Mouse (Mus musculus) heart, adult 2 months (tissue): ENCODE measurements at regions not wholly inside any gene's neighbourhood (a gene's known extent, or its start where the extent isn't known, plus 50 kb on each side); places are given as distances from the start of the nearest gene placed in this dataset.

Experiments
- DNase-seq, 2 experiments: peaks; one replicate each; pipeline ENCODE4 v3.0.0; 2021
- H3K27ac ChIP-seq: fragments of 200-600 bp; 2 replicates; pipeline ENCODE4 v1.8.1; 2022
- H3K27me3 ChIP-seq: fragments of 200-500 bp; 2 replicates; pipeline ENCODE4 v1.6.1; 2012; ENCODE audit warnings: mild to moderate bottlenecking, low read length, inconsistent platforms, mixed read lengths; ENCODE audit not compliant: control insufficient read depth, insufficient read depth
- H3K36me3 ChIP-seq: fragments of 200-500 bp; 2 replicates; pipeline ENCODE4 v1.6.1; 2012; ENCODE audit warnings: low read length, inconsistent platforms; ENCODE audit not compliant: control insufficient read depth, insufficient read depth
- H3K4me1 ChIP-seq: fragments of 200-500 bp; 2 replicates; pipeline ENCODE4 v1.6.1; 2011; ENCODE audit warnings: low read length; ENCODE audit not compliant: control insufficient read depth, insufficient read depth
- H3K4me3 ChIP-seq: fragments of 200-600 bp; 2 replicates; pipeline ENCODE4 v1.8.1; 2022
- H3K79me2 ChIP-seq: fragments of 200-500 bp; replicated peaks from 2 replicates; pipeline ENCODE4 v1.6.1; 2012; ENCODE audit warnings: mild to moderate bottlenecking, inconsistent platforms, low read length, moderate library complexity, mixed read lengths; ENCODE audit not compliant: control insufficient read depth, insufficient read depth
- H3K9ac ChIP-seq: fragments of 200-500 bp; 2 replicates; pipeline ENCODE4 v1.6.1; 2012; ENCODE audit warnings: low read depth, mild to moderate bottlenecking, control low read depth, inconsistent platforms, low read length, mixed read lengths
- CTCF ChIP-seq: fragments of 200-600 bp; IDR thresholded peaks from 2 replicates; pipeline ENCODE4 v1.8.1; 2022; ENCODE audit warnings: antibody characterized with exemption, mild to moderate bottlenecking, moderate library complexity
- EP300 ChIP-seq: fragments of 200-500 bp; IDR thresholded peaks from 2 replicates; pipeline ENCODE4 v1.6.1; 2011; ENCODE audit warnings: low read depth, low read length, control low read depth; ENCODE audit not compliant: insufficient read depth
- POLR2A ChIP-seq: fragments of 200-500 bp; IDR thresholded peaks from 2 replicates; pipeline ENCODE4 v1.6.1; 2011; ENCODE audit warnings: mild to moderate bottlenecking, low read depth, low read length, control low read depth; ENCODE audit not compliant: insufficient read depth
- WGBS: fragments of 180-500 bp; shearing (Covaris S2); methylation state at CpG from one replicate; pipeline ENCODE4 v1.1.7; 2018; 5-methylcytosine and 5-hydroxymethylcytosine counted together
- intact Hi-C: fragments of 180-260 bp; cut with DNase I; formaldehyde crosslinking; loops from one replicate; pipeline ENCODE4 v1.15.1; 2025

DNA sequence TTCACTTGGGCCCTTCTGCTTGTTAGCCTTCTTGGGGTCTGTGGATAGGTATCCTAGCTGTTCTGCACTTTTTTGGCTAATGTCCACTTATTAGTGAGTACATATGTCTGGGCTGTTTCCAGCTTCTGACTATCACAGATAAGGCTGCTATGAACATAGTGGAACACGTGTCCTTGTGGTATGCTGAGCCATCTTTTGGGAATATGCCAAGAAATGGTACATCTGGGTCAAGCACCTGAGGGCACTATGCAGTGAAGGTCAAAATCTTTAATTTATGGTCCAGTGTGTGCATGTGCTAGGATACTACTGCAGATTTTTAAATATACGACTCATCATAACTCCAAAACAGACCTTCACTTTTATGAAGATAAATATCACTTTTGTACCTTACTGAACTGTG lies 196.3 kb downstream of the Ptbp2 start:
- no peak overlapping the region for H3K9ac ChIP-seq
- H3K27me3 ChIP-seq = no peaks in the 10 kb centered on the region
- H3K4me3 ChIP-seq = no peak overlapping the region
- H3K4me1 ChIP-seq = no peaks in the 10 kb centered on the region
- H3K79me2 ChIP-seq = no peaks in the 10 kb centered on the region
- no peak overlapping the region for H3K27ac ChIP-seq
- no peak for DNase-seq
- WGBS = 50% methylated on average over 2 of the region's 2 CpGs
- H3K36me3 ChIP-seq = no peaks in the 10 kb centered on the region
- intact Hi-C loops = no loop called here
- TF ChIP-seq CTCF = no peak

DNA sequence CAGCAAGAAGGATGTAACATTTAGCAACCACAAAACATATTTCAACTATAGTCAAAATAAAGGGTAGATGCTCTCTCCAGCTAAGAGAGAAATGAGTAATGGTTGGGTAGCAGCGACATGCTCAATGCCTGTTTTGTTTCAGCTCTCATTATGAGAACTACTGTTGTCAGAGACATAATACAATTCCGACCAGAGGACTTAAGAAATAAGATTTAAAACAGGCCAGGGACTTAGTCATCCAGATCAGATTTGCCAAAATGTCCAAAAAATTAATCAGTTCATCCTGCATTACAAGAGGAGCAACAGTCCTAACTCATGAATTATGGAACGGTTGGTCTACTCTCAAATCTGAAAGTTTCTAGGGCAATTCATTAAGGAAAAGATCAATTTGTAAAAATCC lies 208.8 kb downstream of the Ptbp2 start:
- no peak for DNase-seq
- H3K36me3 ChIP-seq = no peaks in the 10 kb centered on the region
- no peak for TF ChIP-seq EP300
- no peak for TF ChIP-seq CTCF
- no peak for TF ChIP-seq POLR2A
- H3K79me2 ChIP-seq = no peaks in the 10 kb centered on the region
- H3K9ac ChIP-seq = no peak overlapping the region
- WGBS = 72% methylated on average over 3 of the region's 3 CpGs
- no peaks in the 10 kb centered on the region for H3K27me3 ChIP-seq
- no peaks in the 10 kb centered on the region for H3K4me1 ChIP-seq
- no peak overlapping the region for H3K27ac ChIP-seq
- intact Hi-C loops = no loop called here
- no peak overlapping the region for H3K4me3 ChIP-seq

DNA sequence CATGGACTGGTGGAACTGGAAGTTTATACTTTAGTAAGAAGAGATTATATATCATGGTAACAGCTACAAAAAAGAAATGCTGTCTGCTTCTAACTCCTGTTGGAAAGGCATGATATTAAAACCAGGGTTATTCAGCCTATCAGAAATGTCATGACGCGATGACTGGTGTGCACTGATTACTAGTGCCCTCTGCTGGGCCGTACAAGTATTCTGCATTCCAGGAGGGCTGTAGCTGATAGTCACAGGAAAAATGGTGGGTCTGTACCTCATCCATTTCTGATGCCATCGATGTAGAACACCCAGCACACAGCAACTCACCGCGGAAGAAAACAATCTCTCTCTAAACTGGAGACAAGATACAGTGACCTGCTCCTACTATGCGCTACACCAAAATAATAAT lies 246.4 kb downstream of the Ptbp2 start:
- intact Hi-C loops = no loop called here
- H3K27me3 ChIP-seq = no peaks in the 10 kb centered on the region
- H3K4me3 ChIP-seq = no peak overlapping the region
- no peaks in the 10 kb centered on the region for H3K79me2 ChIP-seq
- no peaks in the 10 kb centered on the region for H3K4me1 ChIP-seq
- TF ChIP-seq POLR2A (no peak), CTCF (peak; percentile 35)
- H3K9ac ChIP-seq = no peak overlapping the region
- no peaks in the 10 kb centered on the region for H3K36me3 ChIP-seq
- DNase-seq = no peak
- 71% methylated on average over 7 of the region's 7 CpGs for WGBS
- H3K27ac ChIP-seq = no peak overlapping the region

DNA sequence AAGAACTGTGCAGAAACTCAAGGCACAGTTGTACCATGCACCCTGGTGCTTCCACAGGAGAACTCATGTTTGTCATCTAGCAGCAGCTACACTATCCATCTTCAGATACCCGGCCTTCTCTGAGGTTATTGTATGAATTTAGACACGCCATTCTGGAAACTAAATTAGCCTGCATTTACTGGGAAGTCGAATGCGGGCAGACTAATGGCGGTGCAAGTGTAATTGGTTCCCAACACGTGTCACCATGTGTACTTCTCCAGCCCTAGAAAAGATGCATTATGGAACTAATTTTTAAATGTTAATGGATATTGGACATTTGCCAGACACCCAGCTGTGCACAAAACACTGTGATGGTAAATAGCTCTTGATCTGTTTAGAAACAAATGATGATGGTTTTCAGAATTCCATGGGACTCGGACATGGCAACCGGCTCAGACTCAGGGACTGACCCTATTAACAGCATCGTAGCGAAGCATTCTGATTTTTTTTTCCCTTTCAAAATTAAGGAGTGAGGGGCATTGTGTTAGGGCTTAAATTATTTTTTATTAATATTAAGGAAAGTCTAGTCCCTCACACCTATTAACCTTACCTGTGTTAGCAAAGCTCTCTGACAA lies 259.6 kb downstream of the Ptbp2 start:
- intact Hi-C loops = no loop called here
- Histone ChIP-seq H3K79me2 (no peaks in the 10 kb centered on the region), H3K36me3 (no peaks in the 10 kb centered on the region), H3K4me3 (no peak overlapping the region), H3K4me1 (no peaks in the 10 kb centered on the region), H3K9ac (no peak overlapping the region), H3K27me3 (no peaks in the 10 kb centered on the region), H3K27ac (no peak overlapping the region)
- 84% methylated on average over 10 of the region's 10 CpGs for WGBS
- no peak for DNase-seq
- no peak for TF ChIP-seq EP300

DNA sequence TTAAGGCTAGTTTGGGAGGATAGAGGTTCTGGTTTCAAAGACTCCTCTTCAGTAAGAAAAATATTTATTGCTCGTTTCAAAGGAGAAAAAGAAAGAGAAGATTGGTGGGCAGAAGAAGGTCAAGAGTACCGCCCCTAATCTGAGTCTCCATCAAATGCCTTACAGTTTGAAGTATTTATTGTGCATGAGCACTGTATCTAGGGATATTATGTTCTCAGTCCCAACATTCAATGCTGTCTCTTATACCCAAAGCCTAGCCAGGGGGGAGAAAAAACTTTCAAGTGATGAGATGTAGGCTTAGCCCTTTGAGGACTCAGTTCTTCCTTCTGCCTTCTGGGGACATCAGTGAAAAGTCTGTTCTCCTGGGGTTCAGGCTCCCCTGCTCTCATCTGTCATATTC lies 271.7 kb downstream of the Ptbp2 start:
- no peak overlapping the region for H3K4me3 ChIP-seq
- no peaks in the 10 kb centered on the region for H3K79me2 ChIP-seq
- no peaks in the 10 kb centered on the region for H3K4me1 ChIP-seq
- no peak overlapping the region for H3K9ac ChIP-seq
- no peak for TF ChIP-seq CTCF
- no peak for TF ChIP-seq EP300
- no peak for TF ChIP-seq POLR2A
- no peaks in the 10 kb centered on the region for H3K36me3 ChIP-seq
- intact Hi-C loops = no loop called here
- H3K27ac ChIP-seq = no peak overlapping the region
- WGBS = 63% methylated on average over 2 of the region's 2 CpGs
- DNase-seq = no peak
- H3K27me3 ChIP-seq = no peaks in the 10 kb centered on the region

DNA sequence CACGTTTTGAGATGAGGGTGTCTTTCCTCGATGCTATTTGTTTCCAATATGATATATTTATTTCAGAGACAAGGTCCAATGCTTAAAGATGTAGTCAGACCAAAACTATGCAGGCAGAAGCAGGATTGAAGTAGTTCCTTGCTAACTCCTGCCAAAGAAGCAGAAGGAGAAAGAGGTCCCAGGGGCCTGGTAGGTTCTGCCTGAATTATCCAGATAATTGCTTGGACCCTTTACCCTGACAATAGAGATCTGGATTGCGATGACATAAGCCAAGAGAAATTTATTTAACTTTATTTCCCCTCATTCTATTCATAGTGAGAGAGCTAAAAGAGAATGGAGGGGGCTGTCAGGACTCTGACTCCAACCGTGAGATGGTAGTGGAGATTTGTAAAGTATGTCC lies 275.1 kb downstream of the Ptbp2 start:
- Histone ChIP-seq H3K4me1 (no peaks in the 10 kb centered on the region), H3K27me3 (no peaks in the 10 kb centered on the region), H3K79me2 (no peaks in the 10 kb centered on the region), H3K27ac (no peak overlapping the region), H3K4me3 (no peak overlapping the region), H3K36me3 (no peaks in the 10 kb centered on the region), H3K9ac (no peak overlapping the region)
- DNase-seq = no peak
- intact Hi-C loops = no loop called here
- WGBS = 43% methylated on average over 4 of the region's 4 CpGs
- TF ChIP-seq EP300 = no peak
- TF ChIP-seq POLR2A = no peak
- TF ChIP-seq CTCF = no peak

DNA sequence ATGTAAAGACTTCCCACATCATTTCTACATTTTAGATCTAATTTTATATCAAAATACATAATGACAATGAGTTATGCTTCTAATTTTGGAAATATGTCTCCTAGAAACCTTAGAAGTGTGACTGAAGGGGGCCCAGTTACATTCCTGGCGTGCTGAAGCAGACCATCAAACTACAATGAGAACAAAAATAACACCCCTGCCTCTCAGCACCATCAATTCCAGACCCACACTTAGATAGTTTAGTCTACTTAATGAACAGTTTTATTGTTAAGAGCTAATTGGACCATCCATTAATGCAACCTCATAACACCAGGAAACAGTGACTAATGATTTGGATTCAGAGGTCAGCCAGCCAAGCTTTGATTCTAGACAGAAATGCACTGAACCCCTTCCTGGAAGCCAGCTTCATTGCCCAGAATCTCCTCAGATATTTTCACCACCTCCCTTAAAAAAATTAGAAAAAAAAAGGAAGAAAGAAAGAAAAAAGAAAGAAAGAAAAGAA lies 280.7 kb downstream of the Ptbp2 start:
- no peak for DNase-seq
- 65% methylated on average over 1 of the region's 1 CpGs for WGBS
- no peaks in the 10 kb centered on the region for H3K36me3 ChIP-seq
- TF ChIP-seq POLR2A = no peak
- TF ChIP-seq EP300 = no peak
- no peak for TF ChIP-seq CTCF
- H3K4me1 ChIP-seq = peaks cover 1% of the 10 kb centered on the region
- H3K9ac ChIP-seq = no peak overlapping the region
- intact Hi-C loops = no loop called here
- no peaks in the 10 kb centered on the region for H3K79me2 ChIP-seq
- no peak overlapping the region for H3K27ac ChIP-seq
- no peak overlapping the region for H3K4me3 ChIP-seq
- H3K27me3 ChIP-seq = no peaks in the 10 kb centered on the region
